Mouse (Mus musculus): ENCODE results near the gene Dzip3. TPM values are rescaled to one million over a fixed set of nuclear protein-coding genes. Genes with fewer than 3 reads are reported as not detected.

Gene Dzip3
- polyA plus RNA-seq, 1 experiment from 2014 or later: 4.9 TPM

- WGBS (ENCODE audit: insufficient replicate concordance): 54% methylated on average over 5 of the region's 5 CpGs
- no peak for ATAC-seq (ENCODE audit: insufficient read depth)
- H3K27ac ChIP-seq (replicated peaks): no peak overlapping the region
- no peak overlapping the region for H3K9ac ChIP-seq
- no peak overlapping the region for H3K4me2 ChIP-seq
- no peak overlapping the region for H3K4me3 ChIP-seq (replicated peaks)
- no peaks in the 10 kb centered on the region for H3K4me1 ChIP-seq (replicated peaks)
- H3K9me3 ChIP-seq (replicated peaks): no peaks in the 10 kb centered on the region
- H3K36me3 ChIP-seq (replicated peaks): 0 out of 2 replicates have a peak, but pooled peaks cover 3% of the 10 kb centered on the region
- H3K27me3 ChIP-seq: no peaks in the 10 kb centered on the region
Measured at GRCm38 (mm10) chr16:48985034-48985627, 8.8 kb downstream of the Dzip3 start.

GRCm38 (mm10) chr16:48979965-48980364, 14.0 kb downstream of the Dzip3 start:
- no peak overlapping the region for H3K4me3 ChIP-seq (replicated peaks)
- H3K4me1 ChIP-seq (replicated peaks): no peaks in the 10 kb centered on the region
- peak; percentile 9; the same call in 1 of the 2 replicates for ATAC-seq (ENCODE audit: insufficient read depth)
- H3K27ac ChIP-seq (replicated peaks): no peak overlapping the region
- peaks cover 13% of the 10 kb centered on the region; the same call in 1 of the 2 replicates for H3K36me3 ChIP-seq (replicated peaks)
- no peaks in the 10 kb centered on the region for H3K27me3 ChIP-seq
- H3K9ac ChIP-seq: no peak overlapping the region
- no peak overlapping the region for H3K4me2 ChIP-seq
- H3K9me3 ChIP-seq (replicated peaks): no peaks in the 10 kb centered on the region

- no peak for ATAC-seq (ENCODE audit: insufficient read depth)
Measured at GRCm38 (mm10) chr16:48973548-48973947, 20.4 kb downstream of the Dzip3 start.

GRCm38 (mm10) chr16:48972996-48973395, 21.0 kb downstream of the Dzip3 start:
- Histone ChIP-seq H3K4me1 (replicated peaks) (no peaks in the 10 kb centered on the region), H3K36me3 (replicated peaks) (peaks cover 4% of the 10 kb centered on the region; the same call in 1 of the 2 replicates), H3K27ac (replicated peaks) (no peak overlapping the region), H3K4me2 (no peak overlapping the region), H3K4me3 (replicated peaks) (no peak overlapping the region), H3K9ac (no peak overlapping the region), H3K27me3 (no peaks in the 10 kb centered on the region), H3K9me3 (replicated peaks) (no peaks in the 10 kb centered on the region)
- 79% methylated on average over 2 of the region's 2 CpGs for WGBS (ENCODE audit: insufficient replicate concordance)
- no peak for ATAC-seq (ENCODE audit: insufficient read depth)

More at GRCm38 (mm10) chr16:48973548-48973947, 20.4 kb downstream of the Dzip3 start:
- Histone ChIP-seq H3K4me1 (replicated peaks) (no peaks in the 10 kb centered on the region), H3K9ac (no peak overlapping the region), H3K27ac (replicated peaks) (no peak overlapping the region), H3K36me3 (replicated peaks) (peaks cover 6% of the 10 kb centered on the region; the same call in 1 of the 2 replicates), H3K4me3 (replicated peaks) (no peak overlapping the region), H3K4me2 (no peak overlapping the region), H3K27me3 (no peaks in the 10 kb centered on the region), H3K9me3 (replicated peaks) (no peaks in the 10 kb centered on the region)
- 87% methylated on average over 1 of the region's 1 CpGs for whole genome bisulfite sequencing (ENCODE audit: insufficient replicate concordance)

GRCm38 (mm10) chr16:48941805-48942204, 52.2 kb downstream of the Dzip3 start:
- 48% methylated on average over 1 of the region's 1 CpGs for WGBS (ENCODE audit: insufficient replicate concordance)
- no peak for ATAC-seq (ENCODE audit: insufficient read depth)

GRCm38 (mm10) chr16:48923724-48924123, 70.2 kb downstream of the Dzip3 start:
- H3K27me3 ChIP-seq: no peaks in the 10 kb centered on the region
- no peak overlapping the region for H3K27ac ChIP-seq (replicated peaks)
- no peak overlapping the region for H3K9ac ChIP-seq
- H3K36me3 ChIP-seq (replicated peaks): peaks cover 13% of the 10 kb centered on the region; the same call in 1 of the 2 replicates
- H3K9me3 ChIP-seq (replicated peaks): no peaks in the 10 kb centered on the region
- no peak overlapping the region for H3K4me2 ChIP-seq
- no peak overlapping the region for H3K4me3 ChIP-seq (replicated peaks)
- 30% methylated on average over 1 of the region's 1 CpGs for WGBS (ENCODE audit: insufficient replicate concordance)
- H3K4me1 ChIP-seq (replicated peaks): 0 out of 2 replicates have a peak, but pooled peaks cover 3% of the 10 kb centered on the region
- ATAC-seq (ENCODE audit: insufficient read depth): peak; percentile 70

More at GRCm38 (mm10) chr16:48941805-48942204, 52.2 kb downstream of the Dzip3 start:
- no peak overlapping the region for H3K4me2 ChIP-seq
- no peak overlapping the region for H3K9ac ChIP-seq
- no peaks in the 10 kb centered on the region for H3K27me3 ChIP-seq
- H3K36me3 ChIP-seq (replicated peaks): 0 out of 2 replicates have a peak, but pooled peaks cover 9% of the 10 kb centered on the region
- H3K4me1 ChIP-seq (replicated peaks): no peaks in the 10 kb centered on the region
- H3K27ac ChIP-seq (replicated peaks): no peak overlapping the region
- H3K4me3 ChIP-seq (replicated peaks): no peak overlapping the region
- H3K9me3 ChIP-seq (replicated peaks): no peaks in the 10 kb centered on the region

- Histone ChIP-seq H3K36me3 (replicated peaks) (no peaks in the 10 kb centered on the region), H3K27ac (replicated peaks) (no peak overlapping the region), H3K4me3 (replicated peaks) (no peak overlapping the region), H3K4me2 (no peak overlapping the region), H3K27me3 (no peaks in the 10 kb centered on the region), H3K9me3 (replicated peaks) (no peaks in the 10 kb centered on the region), H3K9ac (no peak overlapping the region), H3K4me1 (replicated peaks) (no peaks in the 10 kb centered on the region)
- ATAC-seq (ENCODE audit: insufficient read depth): no peak
- WGBS (ENCODE audit: insufficient replicate concordance): 71% methylated on average over 3 of the region's 3 CpGs
Measured at GRCm38 (mm10) chr16:48913206-48913605, 80.8 kb downstream of the Dzip3 start.

GRCm38 (mm10) chr16:48911184-48911583, 82.8 kb downstream of the Dzip3 start:
- Histone ChIP-seq H3K27me3 (no peaks in the 10 kb centered on the region), H3K27ac (replicated peaks) (no peak overlapping the region), H3K4me2 (no peak overlapping the region), H3K9me3 (replicated peaks) (no peaks in the 10 kb centered on the region), H3K4me1 (replicated peaks) (no peaks in the 10 kb centered on the region), H3K4me3 (replicated peaks) (no peak overlapping the region), H3K9ac (no peak overlapping the region), H3K36me3 (replicated peaks) (no peaks in the 10 kb centered on the region)
- 15% methylated on average over 1 of the region's 1 CpGs for WGBS (ENCODE audit: insufficient replicate concordance)
- no peak for ATAC-seq (ENCODE audit: insufficient read depth)

GRCm38 (mm10) chr16:48899868-48900267, 94.1 kb downstream of the Dzip3 start:
- WGBS (ENCODE audit: insufficient replicate concordance): 45% methylated on average over 1 of the region's 1 CpGs
- Histone ChIP-seq H3K27ac (replicated peaks) (no peak overlapping the region), H3K4me2 (no peak overlapping the region), H3K4me1 (replicated peaks) (no peaks in the 10 kb centered on the region), H3K9ac (no peak overlapping the region), H3K27me3 (no peaks in the 10 kb centered on the region), H3K9me3 (replicated peaks) (no peaks in the 10 kb centered on the region), H3K36me3 (replicated peaks) (no peaks in the 10 kb centered on the region), H3K4me3 (replicated peaks) (no peak overlapping the region)
- no peak for ATAC-seq (ENCODE audit: insufficient read depth)

GRCm38 (mm10) chr16:48890733-48891132, 103.2 kb downstream of the Dzip3 start:
- Histone ChIP-seq H3K4me3 (replicated peaks) (no peak overlapping the region), H3K4me2 (no peak overlapping the region), H3K9ac (no peak overlapping the region), H3K27me3 (no peaks in the 10 kb centered on the region), H3K36me3 (replicated peaks) (no peaks in the 10 kb centered on the region), H3K9me3 (replicated peaks) (no peaks in the 10 kb centered on the region), H3K27ac (replicated peaks) (no peak overlapping the region), H3K4me1 (replicated peaks) (no peaks in the 10 kb centered on the region)
- ATAC-seq (ENCODE audit: insufficient read depth): no peak
- 26% methylated on average over 2 of the region's 2 CpGs for WGBS (ENCODE audit: insufficient replicate concordance)
